Mouse (Mus musculus): ENCODE results near the gene Duxbl1.
"Not testable (repeated sequence)": the region's sequence is repeated elsewhere in the genome, so short reads cannot be mapped to it uniquely, and the experiment has no call there.

The Duxbl1 gene

GRCm38 (mm10) chr14:25978371-25979241 is at the start of gene Duxbl1:
TSS of gene Duxbl1 (plus strand) at chr14:25978577.
- not testable (repeated sequence) for DNase-seq

GRCm38 (mm10) chr14:25936867-25937630 is 41.3 kb upstream of the Duxbl1 start:
- DNase-seq, result not testable (repeated sequence)

GRCm38 (mm10) chr14:25938004-25938403 is 40.4 kb upstream of the Duxbl1 start, which contains the start of gene Cphx1:
TSS of gene Cphx1 (plus strand) at chr14:25938304.
- DNase-seq, result not testable (repeated sequence)

- not testable (repeated sequence) for DNase-seq
These were observed 20.5 kb upstream of the Duxbl1 start for GRCm38 (mm10) chr14:25957861-25958260.

GRCm38 (mm10) chr14:25979242-25979941 is 1.0 kb downstream of the Duxbl1 start:
- not testable (repeated sequence) for DNase-seq

- DNase-seq, result not testable (repeated sequence)
These were observed 3.5 kb downstream of the Duxbl1 start for GRCm38 (mm10) chr14:25981880-25982279.

- DNase-seq, result not testable (repeated sequence)
These were observed 29.1 kb downstream of the Duxbl1 start for GRCm38 (mm10) chr14:26007462-26007861.

- DNase-seq, result not testable (repeated sequence)
These were observed 38.0 kb downstream of the Duxbl1 start for GRCm38 (mm10) chr14:26016414-26016813.

GRCm38 (mm10) chr14:26021555-26021954 is 43.2 kb downstream of the Duxbl1 start:
- not testable (repeated sequence) for DNase-seq

GRCm38 (mm10) chr14:26022831-26023230 is 44.5 kb downstream of the Duxbl1 start:
- DNase-seq, result not testable (repeated sequence)

GRCm38 (mm10) chr14:26025653-26026052 is 47.3 kb downstream of the Duxbl1 start:
- not testable (repeated sequence) for DNase-seq

- not testable (repeated sequence) for DNase-seq
These were observed 56.0 kb downstream of the Duxbl1 start for GRCm38 (mm10) chr14:26034364-26034763.

GRCm38 (mm10) chr14:26035439-26035838 is 57.1 kb downstream of the Duxbl1 start:
- not testable (repeated sequence) for DNase-seq

All from liver (tissue).